ENCODE assay signal across 20 mouse cellular contexts in genomic region chr11:116706363-116706762, GRCm38 (mm10). TPM values are rescaled to one million over a fixed set of nuclear protein-coding genes. Genes with fewer than 3 reads are reported as not detected.
"Had no signal": no experiment of that assay in that cellular context is flagged by ENCODE, and none has a peak within 500 bp of the region (broad histone marks: within the 10 kb centered on the region; RNA-seq: fewer than 3 reads in every experiment).

No protein-coding gene starts in this region.

- H3K9me3 ChIP-seq: kidney, embryonic 15.5 days; liver, embryonic 13.5 days; midbrain, embryonic 12.5 days; neural tube, embryonic 13.5 days; stomach, embryonic 15.5 days had no signal

- H3K27ac ChIP-seq: kidney, embryonic 15.5 days; liver, embryonic 13.5 days; macrophage; midbrain, embryonic 12.5 days; neural tube, embryonic 13.5 days; stomach, embryonic 15.5 days had no signal

- H3K4me2 ChIP-seq: kidney, embryonic 15.5 days; liver, embryonic 13.5 days; midbrain, embryonic 12.5 days; neural tube, embryonic 13.5 days; stomach, embryonic 15.5 days had no signal

- DNase-seq: kidney, adult 8-10 months; kidney, postnatal 10 days; kidney, postnatal 4 days; layer of hippocampus, postnatal 36 days; liver, embryonic 13.5 days; lung, adult 2 months; retina, postnatal 1 day; right cerebral cortex, postnatal 25 days; spleen, adult 18-20 months; thymus, adult 18-20 months; thymus, postnatal 36 days had no signal

- H3K27me3 ChIP-seq: kidney, embryonic 15.5 days; liver, embryonic 13.5 days; midbrain, embryonic 12.5 days; neural tube, embryonic 13.5 days; stomach, embryonic 15.5 days had no signal

- ATAC-seq: midbrain, embryonic 16.5 days had no signal

- H3K9ac ChIP-seq: kidney, embryonic 15.5 days; liver, embryonic 13.5 days; midbrain, embryonic 12.5 days; neural tube, embryonic 13.5 days; stomach, embryonic 15.5 days had no signal

- H3K4me3 ChIP-seq: kidney, embryonic 15.5 days; left cerebral cortex, adult 2 months; liver, embryonic 13.5 days; midbrain, embryonic 12.5 days; myocyte; neural tube, embryonic 13.5 days; stomach, embryonic 15.5 days had no signal

- H3K4me1 ChIP-seq: liver, embryonic 13.5 days; midbrain, embryonic 12.5 days; neural tube, embryonic 13.5 days; stomach, embryonic 15.5 days had no signal

- H3K36me3 ChIP-seq: kidney, embryonic 15.5 days; liver, embryonic 13.5 days; midbrain, embryonic 12.5 days; neural tube, embryonic 13.5 days; stomach, embryonic 15.5 days had no signal

RNA-seq across cellular contexts. Expression of gene Cygb, which starts 52.2 kb away (rescaled TPM):
- polyA plus RNA-seq: macrophage had no signal

RNA-seq across cellular contexts. Expression of gene Prcd, which starts 53.0 kb away (rescaled TPM):
- polyA plus RNA-seq: liver, adult 2 months; macrophage had no signal
